Mouse (Mus musculus): ENCODE results near the gene Prrt2.

GRCm38 (mm10) chr7:127022528-127023271, 1.7 kb upstream of the Prrt2 start:
- TF ChIP-seq CTCF (IDR thresholded peaks at IDR 0.05; ENCODE audit: low read depth, low read length) (no peak), POLR2A (IDR thresholded peaks at IDR 0.05; ENCODE audit: extremely low read depth, insufficient read depth, low read length) (no peak)
